Mouse (Mus musculus): ENCODE results near the gene Txnl4b.

Txnl4b gene

GRCm38 (mm10) chr8:109565498-109566333 lies at the start of gene Txnl4b, which contains the start of gene Dhx38:
Gene Txnl4b, plus strand, starts transcription at chr8:109565892.
Gene Dhx38, minus strand, starts transcription at chr8:109565861.
- DNase-seq (ENCODE audit: low spot score): peak; percentile 99

GRCm38 (mm10) chr8:109524008-109524407 lies 41.7 kb upstream of the Txnl4b start:
- DNase-seq (ENCODE audit: low spot score): no peak

DNA sequence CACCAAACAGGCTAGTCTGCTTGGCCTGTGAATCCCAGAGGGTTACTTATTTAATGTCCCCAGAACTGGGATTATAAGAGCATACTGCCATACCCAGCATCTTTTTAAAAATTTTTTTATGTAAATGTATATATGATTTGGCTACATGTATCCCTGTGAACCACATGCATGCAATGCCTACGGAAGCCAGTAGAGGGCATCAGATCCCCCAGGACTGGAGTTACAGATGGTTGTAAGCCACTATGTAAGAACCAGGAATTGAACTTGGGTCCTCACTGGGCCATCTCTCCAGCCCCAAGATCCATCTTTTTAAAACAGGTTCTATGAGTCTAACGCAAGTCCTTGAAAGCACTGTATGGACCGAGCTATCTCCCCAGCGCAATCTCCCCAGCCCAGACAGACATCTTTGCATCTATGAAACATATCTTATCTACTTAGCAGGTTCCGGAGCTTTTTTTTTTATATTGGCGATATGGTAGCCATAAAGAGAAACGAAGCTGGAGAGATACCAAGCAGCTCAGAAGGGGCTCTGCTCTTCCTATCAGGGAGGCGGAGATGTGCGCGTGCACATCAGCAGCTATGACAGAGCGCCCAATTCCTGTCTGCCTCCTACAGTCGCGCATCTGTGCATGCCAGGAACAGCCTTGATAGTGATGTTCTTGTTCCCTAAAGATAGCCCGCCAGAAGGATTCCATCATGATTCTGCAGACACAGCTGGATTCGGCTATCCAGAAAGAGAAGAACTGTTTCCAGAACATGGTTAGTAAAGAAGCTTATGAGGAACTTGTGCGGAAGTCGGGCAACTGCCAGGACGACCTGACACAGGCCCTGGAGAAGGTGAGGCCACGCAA lies 30.3 kb upstream of the Txnl4b start:
- peak; percentile 36 for DNase-seq (ENCODE audit: low spot score)

DNA sequence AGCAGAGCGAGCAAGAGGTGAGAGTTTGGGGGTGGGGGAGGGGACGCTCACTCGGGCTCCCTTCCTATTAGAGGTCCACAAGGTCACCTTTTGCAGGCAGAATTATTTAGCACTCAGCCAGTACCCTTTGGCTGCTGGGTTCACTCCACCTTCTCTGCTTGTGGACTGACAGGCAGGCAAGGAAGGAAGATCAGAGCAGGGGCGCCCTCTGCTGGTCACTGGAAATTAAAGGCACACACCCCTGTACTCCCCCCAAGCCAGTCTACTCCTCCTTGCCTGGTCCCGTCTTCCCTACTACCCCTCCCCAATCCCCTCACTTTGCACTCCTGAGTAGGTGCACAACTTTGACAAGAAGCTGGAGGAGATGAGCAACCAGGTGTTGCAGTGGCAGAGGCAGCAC lies 29.0 kb upstream of the Txnl4b start:
- peak; percentile 76 for DNase-seq (ENCODE audit: low spot score)

DNA sequence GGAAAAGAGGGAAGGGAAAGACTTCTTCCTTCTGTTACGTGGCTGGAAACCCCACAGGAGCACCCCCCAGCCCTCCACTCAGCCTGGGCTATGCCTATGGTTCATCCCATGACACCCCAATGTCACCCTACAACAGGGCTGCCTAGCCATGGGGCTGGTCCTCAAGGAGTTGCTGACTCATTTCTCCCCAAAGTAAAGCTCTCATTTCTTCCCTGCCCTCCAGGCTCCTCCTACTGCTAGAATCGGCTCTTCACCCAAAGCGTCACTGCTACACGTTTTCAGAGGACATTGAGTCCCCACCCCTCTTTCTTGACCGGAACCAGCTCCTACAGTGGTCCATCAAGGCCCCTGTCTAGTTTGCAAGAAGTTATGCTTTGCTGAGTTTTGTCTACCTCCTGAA lies 23.5 kb upstream of the Txnl4b start:
- DNase-seq (ENCODE audit: low spot score): no peak

GRCm38 (mm10) chr8:109542748-109543519 lies 22.8 kb upstream of the Txnl4b start:
- no peak for DNase-seq (ENCODE audit: low spot score)

GRCm38 (mm10) chr8:109544049-109544448 lies 21.6 kb upstream of the Txnl4b start:
- no peak for DNase-seq (ENCODE audit: low spot score)

DNA sequence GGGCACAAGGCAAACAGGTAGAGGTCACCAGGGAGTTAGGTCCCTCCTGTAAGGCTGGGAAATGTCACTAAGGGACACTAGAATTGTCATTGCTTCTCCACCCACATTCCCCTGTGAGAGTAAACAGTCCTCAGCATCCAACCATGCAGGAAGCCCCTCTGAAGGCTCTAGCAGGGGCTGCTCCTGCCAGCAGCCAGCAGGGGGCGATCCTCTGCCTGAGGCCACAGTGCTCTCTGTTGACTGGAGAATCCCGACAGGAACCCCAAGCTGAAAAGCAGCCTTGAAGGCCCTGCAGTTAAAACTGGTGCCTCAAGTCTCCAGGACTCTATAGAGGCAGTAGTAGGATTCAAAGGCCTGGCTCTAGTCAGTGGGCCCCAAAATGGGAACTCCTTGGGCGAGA lies 14.0 kb upstream of the Txnl4b start:
- DNase-seq (ENCODE audit: low spot score): no peak

- no peak for DNase-seq (ENCODE audit: low spot score)
Observed at GRCm38 (mm10) chr8:109563881-109564280, 1.8 kb upstream of the Txnl4b start.

GRCm38 (mm10) chr8:109564766-109565165 lies 926 bp upstream of the Txnl4b start:
- DNase-seq (ENCODE audit: low spot score): no peak

- no peak for DNase-seq (ENCODE audit: low spot score)
Observed at GRCm38 (mm10) chr8:109571139-109571538, 5.4 kb downstream of the Txnl4b start.

- DNase-seq (ENCODE audit: low spot score): no peak
Observed at GRCm38 (mm10) chr8:109576311-109576710, 10.6 kb downstream of the Txnl4b start.

GRCm38 (mm10) chr8:109578900-109579301 lies 13.2 kb downstream of the Txnl4b start, which contains the start of gene Hp:
Gene Hp, minus strand, starts transcription at chr8:109579172.
- no peak for DNase-seq (ENCODE audit: low spot score)

- no peak for DNase-seq (ENCODE audit: low spot score)
Observed at GRCm38 (mm10) chr8:109584293-109584692, 18.6 kb downstream of the Txnl4b start.

DNA sequence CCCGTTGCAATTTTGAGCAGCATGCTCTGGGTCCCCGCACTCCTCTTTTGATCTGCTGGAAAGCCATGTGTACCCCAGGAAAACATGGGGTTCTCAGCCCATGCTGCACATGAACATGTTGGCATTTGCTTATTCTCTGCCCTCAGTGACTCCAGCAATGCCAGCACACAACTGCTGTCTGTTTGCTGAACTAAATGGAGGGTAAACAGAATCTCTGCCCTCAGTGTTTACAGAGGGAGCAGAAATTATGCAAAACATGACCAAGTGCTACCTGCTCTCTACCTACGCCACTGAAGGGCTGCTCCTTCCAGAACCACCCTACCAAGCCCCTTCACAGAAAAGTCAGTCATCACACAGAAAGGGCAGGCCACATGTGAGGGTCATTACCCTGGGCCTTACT lies 19.1 kb downstream of the Txnl4b start:
- no peak for DNase-seq (ENCODE audit: low spot score)

GRCm38 (mm10) chr8:109585652-109586051 lies 20.0 kb downstream of the Txnl4b start:
- DNase-seq (ENCODE audit: low spot score): no peak

- DNase-seq (ENCODE audit: low spot score): peak; percentile 86
Observed at GRCm38 (mm10) chr8:109586972-109587504, 21.3 kb downstream of the Txnl4b start.

DNA sequence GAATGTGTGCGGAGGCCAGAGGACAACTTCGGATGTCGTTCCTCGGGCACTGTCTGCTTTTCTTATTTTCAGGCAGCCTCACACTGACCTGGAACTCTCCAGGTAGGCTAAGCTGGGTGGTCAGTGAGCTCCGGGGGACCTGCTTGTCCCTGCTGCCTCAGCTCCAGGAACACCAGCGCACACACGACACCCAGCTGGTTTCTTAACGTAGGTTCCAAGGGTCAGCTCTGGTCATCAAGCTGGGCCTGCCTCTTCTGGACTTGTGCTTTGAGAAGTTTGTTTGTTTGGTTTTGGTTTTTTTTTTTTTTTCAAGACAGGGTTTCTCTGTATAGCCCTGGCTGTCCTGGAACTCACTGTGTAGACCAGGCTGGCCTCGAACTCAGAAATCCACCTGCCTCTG lies 25.2 kb downstream of the Txnl4b start:
- no peak for DNase-seq (ENCODE audit: low spot score)

- DNase-seq (ENCODE audit: low spot score): no peak
Observed at GRCm38 (mm10) chr8:109591367-109591766, 25.7 kb downstream of the Txnl4b start.

DNA sequence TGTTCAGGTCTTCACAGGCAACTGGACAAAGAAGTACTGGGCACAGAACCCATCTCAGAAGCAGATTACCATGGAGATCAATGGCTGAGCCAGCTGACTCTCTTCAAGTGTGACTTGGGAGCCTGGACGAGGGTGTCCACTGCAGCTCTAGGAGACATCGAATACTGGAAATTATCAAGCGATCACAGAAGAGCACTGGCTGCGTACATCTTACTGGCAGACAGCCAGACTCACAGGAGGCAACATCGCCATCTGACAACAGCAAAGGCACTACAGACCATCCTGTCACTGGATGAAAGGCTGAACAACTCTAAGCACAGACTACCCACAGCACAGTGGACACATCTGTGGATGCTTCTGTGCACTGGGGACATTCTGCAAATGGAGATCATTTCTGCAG lies 26.5 kb downstream of the Txnl4b start:
- no peak for DNase-seq (ENCODE audit: low spot score)

GRCm38 (mm10) chr8:109593117-109593788 lies 27.6 kb downstream of the Txnl4b start:
- peak; percentile 9 for DNase-seq (ENCODE audit: low spot score)
